Mouse (Mus musculus) bone marrow macrophage, adult 2 months (primary cell): ENCODE data around the gene Trim40. TPM values are rescaled to one million over a fixed set of nuclear protein-coding genes. Genes with fewer than 3 reads are reported as not detected.

Experiments used
- H3K27ac ChIP-seq: 2 replicates; pipeline ENCODE4 v1.5.1; 2012; ENCODE audit warnings: low read depth, low read length; ENCODE audit not compliant: insufficient read depth
- H3K4me1 ChIP-seq: 2 replicates; pipeline ENCODE4 v1.6.1; 2012; ENCODE audit warnings: low read length; ENCODE audit not compliant: control insufficient read depth, insufficient read depth
- H3K4me3 ChIP-seq: 2 replicates; pipeline ENCODE4 v1.5.1; 2012; ENCODE audit warnings: mild to moderate bottlenecking, low read length, moderate library complexity; ENCODE audit not compliant: insufficient read depth
- CTCF ChIP-seq: IDR thresholded peaks from 2 replicates; pipeline ENCODE4 v1.5.1; 2012; ENCODE audit warnings: low read depth, mild to moderate bottlenecking, low read length, moderate library complexity
- POLR2A ChIP-seq: IDR thresholded peaks from 2 replicates; pipeline ENCODE4 v1.6.1; 2012; ENCODE audit warnings: mild to moderate bottlenecking, low read depth, low read length, borderline replicate concordance
- polyA plus RNA-seq: library from polyadenylated mRNA; stranded (reverse); fragments of >200 nt; gene quantifications from 2 replicates; pipeline ENCODE4 v1.2.4, GENCODE M21; 2012; ENCODE audit not compliant: missing spikeins, insufficient read depth, insufficient read length

The Trim40 gene
- polyA plus RNA-seq, 1 experiment: not detected

GRCm38 (mm10) chr17:36868836-36869235, 21.1 kb downstream of the Trim40 start:
- Histone ChIP-seq H3K27ac (no peak overlapping the region), H3K4me1 (no peaks in the 10 kb centered on the region), H3K4me3 (no peak overlapping the region)
- no peak for TF ChIP-seq CTCF
- no peak for TF ChIP-seq POLR2A

GRCm38 (mm10) chr17:36866719-36867527, 23.0 kb downstream of the Trim40 start, which contains the start of gene Trim15:
Gene Trim15, minus strand, starts transcription at chr17:36867210.
- Histone ChIP-seq H3K4me3 (no peak within 1 kb of the TSS), H3K4me1 (no peaks in the 10 kb centered on the region), H3K27ac (no peak within 1 kb of the TSS)
- TF ChIP-seq POLR2A: no peak
- no peak for TF ChIP-seq CTCF

GRCm38 (mm10) chr17:36861680-36862079, 28.2 kb downstream of the Trim40 start:
- TF ChIP-seq CTCF (no peak), POLR2A (no peak)
- no peak overlapping the region for H3K27ac ChIP-seq
- peaks cover 12% of the 10 kb centered on the region for H3K4me1 ChIP-seq
- H3K4me3 ChIP-seq: no peak overlapping the region

- Histone ChIP-seq H3K27ac (no peak overlapping the region), H3K4me3 (no peak overlapping the region), H3K4me1 (peaks cover 12% of the 10 kb centered on the region)
- TF ChIP-seq POLR2A: no peak
- no peak for TF ChIP-seq CTCF
Measured at GRCm38 (mm10) chr17:36858181-36858580, 31.7 kb downstream of the Trim40 start.

- Histone ChIP-seq H3K4me1 (peaks cover 12% of the 10 kb centered on the region), H3K27ac (no peak overlapping the region), H3K4me3 (no peak overlapping the region)
- no peak for TF ChIP-seq POLR2A
- TF ChIP-seq CTCF: no peak
Measured at GRCm38 (mm10) chr17:36856236-36856635, 33.7 kb downstream of the Trim40 start.

GRCm38 (mm10) chr17:36855484-36855883, 34.4 kb downstream of the Trim40 start:
- peaks cover 12% of the 10 kb centered on the region for H3K4me1 ChIP-seq
- no peak overlapping the region for H3K4me3 ChIP-seq
- no peak for TF ChIP-seq CTCF
- TF ChIP-seq POLR2A: no peak
- no peak overlapping the region for H3K27ac ChIP-seq

- Histone ChIP-seq H3K27ac (no peak overlapping the region), H3K4me1 (peaks cover 15% of the 10 kb centered on the region), H3K4me3 (no peak overlapping the region)
- no peak for TF ChIP-seq CTCF
- no peak for TF ChIP-seq POLR2A
Measured at GRCm38 (mm10) chr17:36851627-36852026, 38.3 kb downstream of the Trim40 start.

GRCm38 (mm10) chr17:36851200-36851599, 38.7 kb downstream of the Trim40 start:
- H3K4me1 ChIP-seq: peaks cover 15% of the 10 kb centered on the region
- no peak overlapping the region for H3K4me3 ChIP-seq
- no peak for TF ChIP-seq POLR2A
- no peak for TF ChIP-seq CTCF
- no peak overlapping the region for H3K27ac ChIP-seq

GRCm38 (mm10) chr17:36849992-36850391, 39.9 kb downstream of the Trim40 start:
- TF ChIP-seq CTCF (no peak), POLR2A (no peak)
- peaks cover 15% of the 10 kb centered on the region for H3K4me1 ChIP-seq
- no peak overlapping the region for H3K4me3 ChIP-seq
- H3K27ac ChIP-seq: peak overlapping the region; percentile 36; the same call in 1 of the 2 replicates

- Histone ChIP-seq H3K27ac (peak overlapping the region; percentile 64), H3K4me1 (peaks cover 23% of the 10 kb centered on the region), H3K4me3 (no peak overlapping the region)
- TF ChIP-seq POLR2A (no peak), CTCF (no peak)
Measured at GRCm38 (mm10) chr17:36848911-36849310, 41.0 kb downstream of the Trim40 start.

- Histone ChIP-seq H3K27ac (no peak overlapping the region), H3K4me3 (no peak overlapping the region), H3K4me1 (peaks cover 22% of the 10 kb centered on the region)
- no peak for TF ChIP-seq CTCF
- no peak for TF ChIP-seq POLR2A
Measured at GRCm38 (mm10) chr17:36844725-36845124, 45.2 kb downstream of the Trim40 start.
